Mouse (Mus musculus): ENCODE measurements at regions not wholly inside any gene's neighbourhood (a gene's known extent, or its start where the extent isn't known, plus 50 kb on each side); places are given as distances from the start of the nearest gene placed in this dataset.
"Not testable (repeated sequence)": the region's sequence is repeated elsewhere in the genome, so short reads cannot be mapped to it uniquely, and the experiment has no call there.

- no peak for ATAC-seq (ENCODE audit: low read depth)
- H3K4me1 ChIP-seq (ENCODE audit: control insufficient read depth, low read depth, low read length), result no peaks in the 10 kb centered on the region
- H3K9ac ChIP-seq (ENCODE audit: low read depth, low read length), result no peak overlapping the region
- no peaks in the 10 kb centered on the region for H3K27me3 ChIP-seq (ENCODE audit: control insufficient read depth, insufficient read depth, low read depth, low read length)
- H3K4me2 ChIP-seq (ENCODE audit: low read depth, low read length), result no peak overlapping the region
- H3K36me3 ChIP-seq (ENCODE audit: control insufficient read depth, insufficient read depth), result no peaks in the 10 kb centered on the region
- H3K9me3 ChIP-seq (replicated peaks; ENCODE audit: control insufficient read depth, low read length), result no peaks in the 10 kb centered on the region
- no peak overlapping the region for H3K27ac ChIP-seq (ENCODE audit: low read length)
- WGBS (ENCODE audit: insufficient replicate concordance), result 20% methylated on average over 2 of the region's 2 CpGs
- no peak overlapping the region for H3K4me3 ChIP-seq (ENCODE audit: low read depth, low read length)
Measured at GRCm38 (mm10) chr13:7233399-7233798, 584.8 kb upstream of the Pfkp start.

- 69% methylated on average over 5 of the region's 5 CpGs for WGBS (ENCODE audit: insufficient replicate concordance)
- Histone ChIP-seq H3K9ac (ENCODE audit: low read depth, low read length) (no peak overlapping the region), H3K4me2 (ENCODE audit: low read depth, low read length) (no peak overlapping the region), H3K9me3 (replicated peaks; ENCODE audit: control insufficient read depth, low read length) (no peaks in the 10 kb centered on the region), H3K27ac (ENCODE audit: low read length) (no peak overlapping the region), H3K27me3 (ENCODE audit: control insufficient read depth, insufficient read depth, low read depth, low read length) (no peaks in the 10 kb centered on the region), H3K4me3 (ENCODE audit: low read depth, low read length) (no peak overlapping the region), H3K4me1 (ENCODE audit: control insufficient read depth, low read depth, low read length) (no peaks in the 10 kb centered on the region), H3K36me3 (ENCODE audit: control insufficient read depth, insufficient read depth) (no peaks in the 10 kb centered on the region)
- ATAC-seq (ENCODE audit: low read depth), result no peak
Measured at GRCm38 (mm10) chr13:7206626-7207211, 558.1 kb upstream of the Pfkp start.

- Histone ChIP-seq H3K4me1 (ENCODE audit: control insufficient read depth, low read depth, low read length) (no peaks in the 10 kb centered on the region), H3K4me2 (ENCODE audit: low read depth, low read length) (no peak overlapping the region), H3K9ac (ENCODE audit: low read depth, low read length) (no peak overlapping the region), H3K27me3 (ENCODE audit: control insufficient read depth, insufficient read depth, low read depth, low read length) (no peaks in the 10 kb centered on the region), H3K9me3 (replicated peaks; ENCODE audit: control insufficient read depth, low read length) (no peaks in the 10 kb centered on the region), H3K36me3 (ENCODE audit: control insufficient read depth, insufficient read depth) (no peaks in the 10 kb centered on the region), H3K27ac (ENCODE audit: low read length) (no peak overlapping the region), H3K4me3 (ENCODE audit: low read depth, low read length) (no peak overlapping the region)
- 42% methylated on average over 6 of the region's 6 CpGs for WGBS (ENCODE audit: insufficient replicate concordance)
- ATAC-seq (ENCODE audit: low read depth), result no peak
Measured at GRCm38 (mm10) chr13:7195990-7196389, 547.4 kb upstream of the Pfkp start.

- Histone ChIP-seq H3K4me3 (ENCODE audit: low read depth, low read length) (no peak overlapping the region), H3K27me3 (ENCODE audit: control insufficient read depth, insufficient read depth, low read depth, low read length) (no peaks in the 10 kb centered on the region), H3K9ac (ENCODE audit: low read depth, low read length) (no peak overlapping the region), H3K9me3 (replicated peaks; ENCODE audit: control insufficient read depth, low read length) (no peaks in the 10 kb centered on the region), H3K4me2 (ENCODE audit: low read depth, low read length) (no peak overlapping the region), H3K4me1 (ENCODE audit: control insufficient read depth, low read depth, low read length) (no peaks in the 10 kb centered on the region), H3K27ac (ENCODE audit: low read length) (no peak overlapping the region), H3K36me3 (ENCODE audit: control insufficient read depth, insufficient read depth) (no peaks in the 10 kb centered on the region)
- WGBS (ENCODE audit: insufficient replicate concordance), result 53% methylated on average over 4 of the region's 4 CpGs
- ATAC-seq (ENCODE audit: low read depth), result no peak
Measured at GRCm38 (mm10) chr13:7182216-7182751, 533.7 kb upstream of the Pfkp start.

- Histone ChIP-seq H3K4me3 (ENCODE audit: low read depth, low read length) (no peak overlapping the region), H3K36me3 (ENCODE audit: control insufficient read depth, insufficient read depth) (no peaks in the 10 kb centered on the region), H3K9ac (ENCODE audit: low read depth, low read length) (no peak overlapping the region), H3K27ac (ENCODE audit: low read length) (no peak overlapping the region), H3K4me2 (ENCODE audit: low read depth, low read length) (no peak overlapping the region), H3K4me1 (ENCODE audit: control insufficient read depth, low read depth, low read length) (no peaks in the 10 kb centered on the region), H3K9me3 (replicated peaks; ENCODE audit: control insufficient read depth, low read length) (no peaks in the 10 kb centered on the region), H3K27me3 (ENCODE audit: control insufficient read depth, insufficient read depth, low read depth, low read length) (no peaks in the 10 kb centered on the region)
- WGBS (ENCODE audit: insufficient replicate concordance), result 43% methylated on average over 9 of the region's 9 CpGs
- ATAC-seq (ENCODE audit: low read depth), result no peak
Measured at GRCm38 (mm10) chr13:7175561-7176160, 527.1 kb upstream of the Pfkp start.

- H3K27me3 ChIP-seq (ENCODE audit: control insufficient read depth, insufficient read depth, low read depth, low read length); ATAC-seq (ENCODE audit: low read depth); H3K9me3 ChIP-seq (replicated peaks; ENCODE audit: control insufficient read depth, low read length); H3K4me2 ChIP-seq (ENCODE audit: low read depth, low read length); H3K4me3 ChIP-seq (ENCODE audit: low read depth, low read length); H3K27ac ChIP-seq (ENCODE audit: low read length); H3K4me1 ChIP-seq (ENCODE audit: control insufficient read depth, low read depth, low read length); H3K9ac ChIP-seq (ENCODE audit: low read depth, low read length); H3K36me3 ChIP-seq (ENCODE audit: control insufficient read depth, insufficient read depth): not testable (repeated sequence)
- 64% methylated on average over 3 of the region's 3 CpGs for WGBS (ENCODE audit: insufficient replicate concordance)
Measured at GRCm38 (mm10) chr13:7170035-7170434, 521.5 kb upstream of the Pfkp start.

- H3K9me3 ChIP-seq (replicated peaks; ENCODE audit: control insufficient read depth, low read length), result no peaks in the 10 kb centered on the region
- H3K36me3 ChIP-seq (ENCODE audit: control insufficient read depth, insufficient read depth), result no peaks in the 10 kb centered on the region
- H3K4me3 ChIP-seq (ENCODE audit: low read depth, low read length), result no peak overlapping the region
- no peak overlapping the region for H3K27ac ChIP-seq (ENCODE audit: low read length)
- H3K27me3 ChIP-seq (ENCODE audit: control insufficient read depth, insufficient read depth, low read depth, low read length), result no peaks in the 10 kb centered on the region
- WGBS (ENCODE audit: insufficient replicate concordance), result 40% methylated on average over 4 of the region's 4 CpGs
- H3K4me1 ChIP-seq (ENCODE audit: control insufficient read depth, low read depth, low read length), result no peaks in the 10 kb centered on the region
- H3K9ac ChIP-seq (ENCODE audit: low read depth, low read length), result no peak overlapping the region
- no peak for ATAC-seq (ENCODE audit: low read depth)
- H3K4me2 ChIP-seq (ENCODE audit: low read depth, low read length), result no peak overlapping the region
Measured at GRCm38 (mm10) chr13:7146337-7146736, 497.8 kb upstream of the Pfkp start.

GRCm38 (mm10) chr13:7110572-7110971 is 462.0 kb upstream of the Pfkp start:
- Histone ChIP-seq H3K4me3 (ENCODE audit: low read depth, low read length) (no peak overlapping the region), H3K9me3 (replicated peaks; ENCODE audit: control insufficient read depth, low read length) (no peaks in the 10 kb centered on the region), H3K4me2 (ENCODE audit: low read depth, low read length) (no peak overlapping the region), H3K36me3 (ENCODE audit: control insufficient read depth, insufficient read depth) (no peaks in the 10 kb centered on the region), H3K4me1 (ENCODE audit: control insufficient read depth, low read depth, low read length) (no peaks in the 10 kb centered on the region), H3K27me3 (ENCODE audit: control insufficient read depth, insufficient read depth, low read depth, low read length) (no peaks in the 10 kb centered on the region), H3K27ac (ENCODE audit: low read length) (no peak overlapping the region), H3K9ac (ENCODE audit: low read depth, low read length) (no peak overlapping the region)
- no peak for ATAC-seq (ENCODE audit: low read depth)
- WGBS (ENCODE audit: insufficient replicate concordance), result 58% methylated on average over 4 of the region's 4 CpGs

GRCm38 (mm10) chr13:7103289-7103688 is 454.7 kb upstream of the Pfkp start:
- Histone ChIP-seq H3K9ac (ENCODE audit: low read depth, low read length) (no peak overlapping the region), H3K4me2 (ENCODE audit: low read depth, low read length) (no peak overlapping the region), H3K36me3 (ENCODE audit: control insufficient read depth, insufficient read depth) (no peaks in the 10 kb centered on the region), H3K27me3 (ENCODE audit: control insufficient read depth, insufficient read depth, low read depth, low read length) (no peaks in the 10 kb centered on the region), H3K9me3 (replicated peaks; ENCODE audit: control insufficient read depth, low read length) (no peaks in the 10 kb centered on the region), H3K27ac (ENCODE audit: low read length) (no peak overlapping the region), H3K4me1 (ENCODE audit: control insufficient read depth, low read depth, low read length) (no peaks in the 10 kb centered on the region), H3K4me3 (ENCODE audit: low read depth, low read length) (no peak overlapping the region)
- ATAC-seq (ENCODE audit: low read depth), result no peak; the same call in 1 of the 2 replicates
- 27% methylated on average over 4 of the region's 4 CpGs for WGBS (ENCODE audit: insufficient replicate concordance)

Measured in liver, embryonic 16.5 days (tissue).